Mouse (Mus musculus) hindbrain, embryonic 11.5 days (tissue): ENCODE results near the gene Il7r. TPM values are rescaled to one million over a fixed set of nuclear protein-coding genes. Genes with fewer than 3 reads are reported as not detected.

Experiments
- ATAC-seq: fragments of 200-750 bp; cut with Nextera tagmentation; 2 replicates; pipeline ENCODE4 v1.8.0; 2017; ENCODE audit warnings: mild to moderate bottlenecking, moderate TSS enrichment, moderate library complexity; ENCODE audit not compliant: low FRiP score
- DNase-seq: peaks from one replicate; pipeline ENCODE4 v3.0.0-alpha.2; 2015; ENCODE audit warnings: low spot score
- H3K27ac ChIP-seq: fragments of 300-500 bp; sonication (generic); 2 replicates; pipeline ENCODE4 v1.5.1; 2014; ENCODE audit warnings: mild to moderate bottlenecking, low read depth, low read length
- H3K27me3 ChIP-seq: fragments of 300-500 bp; sonication (generic); 2 replicates; pipeline ENCODE4 v1.6.1; 2014; ENCODE audit warnings: mild to moderate bottlenecking, low read length, moderate library complexity, mixed read lengths; ENCODE audit not compliant: control insufficient read depth, insufficient read depth
- H3K36me3 ChIP-seq: fragments of 300-500 bp; sonication (generic); 2 replicates; pipeline ENCODE4 v1.6.1; 2014; ENCODE audit warnings: mild to moderate bottlenecking, low read length, moderate library complexity, mixed read lengths; ENCODE audit not compliant: control insufficient read depth, insufficient read depth
- H3K4me1 ChIP-seq: fragments of 300-500 bp; sonication (generic); replicated peaks from 2 replicates; pipeline ENCODE4 v1.6.1; 2014; ENCODE audit warnings: low read length, mixed read lengths; ENCODE audit not compliant: control insufficient read depth, insufficient read depth
- H3K4me2 ChIP-seq: fragments of 300-500 bp; sonication (generic); replicated peaks from 2 replicates; pipeline ENCODE4 v1.6.1; 2014; ENCODE audit warnings: mild to moderate bottlenecking, low read depth, low read length
- H3K4me3 ChIP-seq: fragments of 300-500 bp; sonication (generic); 2 replicates; pipeline ENCODE4 v1.5.1; 2014; ENCODE audit warnings: low read depth, low read length
- H3K9ac ChIP-seq: fragments of 300-500 bp; sonication (generic); 2 replicates; pipeline ENCODE4 v1.6.1; 2014; ENCODE audit warnings: low read depth, low read length
- H3K9me3 ChIP-seq: fragments of 300-500 bp; sonication (generic); 2 replicates; pipeline ENCODE4 v1.6.1; 2016; ENCODE audit warnings: low read length; ENCODE audit not compliant: control insufficient read depth
- WGBS: fragments of 180-500 bp; shearing (Covaris S2); extraction: QIAGEN DNeasy Blood & Tissue Kit; methylation state at CpG from one replicate; pipeline ENCODE4 v1.1.7; 2014; 5-methylcytosine and 5-hydroxymethylcytosine counted together
- polyA plus RNA-seq: library from polyadenylated mRNA; unstranded; fragments of >200 nt; fragmentation: Nextera tagmentation; extraction: Ambion mirVana; gene quantifications from 2 replicates; pipeline ENCODE4 v1.2.1, GENCODE M21; 2014

The Il7r gene
- polyA plus RNA-seq: 0.04 and 0.31 TPM in 2 replicates

- no peak within 1 kb of the TSS for H3K4me2 ChIP-seq
- no peaks in the 10 kb centered on the region for H3K27me3 ChIP-seq
- WGBS: 84% methylated on average over 4 of the region's 4 CpGs
- DNase-seq (no peak), ATAC-seq (no peak)
- H3K4me1 ChIP-seq: no peaks in the 10 kb centered on the region
- H3K9me3 ChIP-seq: no peaks in the 10 kb centered on the region
- H3K27ac ChIP-seq: no peak within 1 kb of the TSS
- no peaks in the 10 kb centered on the region for H3K36me3 ChIP-seq
- no peak within 1 kb of the TSS for H3K9ac ChIP-seq
- no peak within 1 kb of the TSS for H3K4me3 ChIP-seq
These were observed at the start of gene Il7r for GRCm38 (mm10) chr15:9530076-9530475. Il7r (minus strand) TSS chr15:9530176.

- Histone ChIP-seq H3K9me3 (no peaks in the 10 kb centered on the region), H3K4me1 (no peaks in the 10 kb centered on the region), H3K27ac (no peak overlapping the region), H3K36me3 (no peaks in the 10 kb centered on the region), H3K4me3 (no peak overlapping the region), H3K27me3 (no peaks in the 10 kb centered on the region), H3K9ac (no peak overlapping the region), H3K4me2 (no peak overlapping the region)
- 88% methylated on average over 4 of the region's 4 CpGs for WGBS
- ATAC-seq (no peak), DNase-seq (no peak)
These were observed 47.3 kb upstream of the Il7r start for GRCm38 (mm10) chr15:9577303-9577702.

- DNase-seq: no peak
- WGBS: 85% methylated on average over 5 of the region's 5 CpGs
- no peak overlapping the region for H3K4me3 ChIP-seq
- H3K36me3 ChIP-seq: no peaks in the 10 kb centered on the region
- no peaks in the 10 kb centered on the region for H3K4me1 ChIP-seq
- no peak for ATAC-seq
- no peak overlapping the region for H3K27ac ChIP-seq
- H3K9me3 ChIP-seq: no peaks in the 10 kb centered on the region
- no peak overlapping the region for H3K4me2 ChIP-seq
- no peaks in the 10 kb centered on the region for H3K27me3 ChIP-seq
- no peak overlapping the region for H3K9ac ChIP-seq
These were observed 44.8 kb upstream of the Il7r start for GRCm38 (mm10) chr15:9574796-9575195.

GRCm38 (mm10) chr15:9573361-9573760, 43.4 kb upstream of the Il7r start:
- Histone ChIP-seq H3K4me3 (no peak overlapping the region), H3K4me1 (no peaks in the 10 kb centered on the region), H3K4me2 (no peak overlapping the region), H3K27ac (no peak overlapping the region), H3K9me3 (no peaks in the 10 kb centered on the region), H3K36me3 (no peaks in the 10 kb centered on the region), H3K27me3 (no peaks in the 10 kb centered on the region), H3K9ac (no peak overlapping the region)
- ATAC-seq (no peak), DNase-seq (no peak)
- 92% methylated on average over 4 of the region's 4 CpGs for WGBS

GRCm38 (mm10) chr15:9572664-9573063, 42.7 kb upstream of the Il7r start:
- no peaks in the 10 kb centered on the region for H3K27me3 ChIP-seq
- no peaks in the 10 kb centered on the region for H3K36me3 ChIP-seq
- no peaks in the 10 kb centered on the region for H3K9me3 ChIP-seq
- no peak overlapping the region for H3K4me2 ChIP-seq
- H3K27ac ChIP-seq: no peak overlapping the region
- H3K9ac ChIP-seq: no peak overlapping the region
- ATAC-seq: no peak
- 90% methylated on average over 7 of the region's 7 CpGs for WGBS
- DNase-seq: no peak
- H3K4me3 ChIP-seq: no peak overlapping the region
- no peaks in the 10 kb centered on the region for H3K4me1 ChIP-seq

GRCm38 (mm10) chr15:9571896-9572295, 41.9 kb upstream of the Il7r start:
- Histone ChIP-seq H3K4me1 (no peaks in the 10 kb centered on the region), H3K27me3 (no peaks in the 10 kb centered on the region), H3K36me3 (no peaks in the 10 kb centered on the region), H3K4me2 (no peak overlapping the region), H3K27ac (no peak overlapping the region), H3K9ac (no peak overlapping the region), H3K9me3 (no peaks in the 10 kb centered on the region), H3K4me3 (no peak overlapping the region)
- WGBS: 90% methylated on average over 2 of the region's 2 CpGs
- ATAC-seq (no peak), DNase-seq (no peak)

GRCm38 (mm10) chr15:9567316-9567715, 37.3 kb upstream of the Il7r start:
- Histone ChIP-seq H3K27me3 (no peaks in the 10 kb centered on the region), H3K36me3 (no peaks in the 10 kb centered on the region), H3K9me3 (no peaks in the 10 kb centered on the region), H3K4me3 (no peak overlapping the region), H3K9ac (no peak overlapping the region), H3K27ac (no peak overlapping the region), H3K4me2 (no peak overlapping the region), H3K4me1 (no peaks in the 10 kb centered on the region)
- 91% methylated on average over 4 of the region's 4 CpGs for WGBS
- ATAC-seq (no peak), DNase-seq (no peak)

- no peak overlapping the region for H3K9ac ChIP-seq
- no peak for DNase-seq
- H3K36me3 ChIP-seq: no peaks in the 10 kb centered on the region
- H3K27ac ChIP-seq: no peak overlapping the region
- ATAC-seq: no peak
- no peaks in the 10 kb centered on the region for H3K4me1 ChIP-seq
- WGBS: 87% methylated on average over 6 of the region's 6 CpGs
- H3K27me3 ChIP-seq: no peaks in the 10 kb centered on the region
- H3K9me3 ChIP-seq: no peaks in the 10 kb centered on the region
- no peak overlapping the region for H3K4me3 ChIP-seq
- H3K4me2 ChIP-seq: no peak overlapping the region
These were observed 35.4 kb upstream of the Il7r start for GRCm38 (mm10) chr15:9565396-9565795.

- DNase-seq: no peak
- Histone ChIP-seq H3K9me3 (no peaks in the 10 kb centered on the region), H3K9ac (no peak overlapping the region), H3K4me1 (no peaks in the 10 kb centered on the region), H3K27ac (no peak overlapping the region), H3K36me3 (no peaks in the 10 kb centered on the region), H3K4me2 (no peak overlapping the region), H3K4me3 (no peak overlapping the region), H3K27me3 (no peaks in the 10 kb centered on the region)
- no peak for ATAC-seq
- 85% methylated on average over 3 of the region's 3 CpGs for WGBS
These were observed 34.2 kb upstream of the Il7r start for GRCm38 (mm10) chr15:9564156-9564555.
